Comparison of ENCODE assay signal across 10 mouse cellular contexts in the genomic region with DNA sequence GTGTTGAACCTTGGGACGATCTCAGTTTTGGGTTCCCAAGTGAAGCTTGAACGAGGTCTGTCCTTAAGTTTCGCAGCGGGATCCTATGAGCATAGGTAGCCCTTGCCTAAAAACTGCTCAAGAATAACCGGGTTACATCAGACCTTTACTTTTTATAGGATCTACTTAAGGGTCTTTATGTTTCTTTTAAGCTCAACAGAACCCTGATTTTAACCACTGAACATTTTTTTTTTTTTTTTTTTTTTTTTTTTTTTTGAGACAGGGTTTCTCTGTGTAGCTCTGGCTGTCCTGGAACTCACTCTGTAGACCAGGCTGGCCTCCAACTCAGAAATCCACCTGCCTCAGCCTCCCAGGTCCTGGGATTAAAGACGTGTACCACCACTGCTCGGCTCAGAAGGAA. TPM values are rescaled to one million over a fixed set of nuclear protein-coding genes. Genes with fewer than 3 reads are reported as not detected.
DNase-seq lines count a peak whose midpoint lies in the region; ATAC-seq and TF ChIP-seq lines count a peak whose summit lies in the region.
"Not testable (repeated sequence)": the region's sequence is repeated elsewhere in the genome, so short reads cannot be mapped to it uniquely, and the experiment has no call there.
"Had no signal": no experiment of that assay in that cellular context is flagged by ENCODE, and none has a peak within 500 bp of the region (broad histone marks: within the 10 kb centered on the region; RNA-seq: fewer than 3 reads in every experiment).

No protein-coding gene starts in this region.

- TF ChIP-seq POLR2A in CH12.LX (IDR thresholded peaks at IDR 0.05; ENCODE audit: low read depth, low read length): not testable (repeated sequence)

- H3K27ac ChIP-seq in CH12.LX (ENCODE audit: insufficient read depth, low read depth): 0 out of 2 replicates have a peak overlapping the region, but pooled peaks have one; percentile 94
- H3K27ac ChIP-seq in embryonic facial prominence, embryonic 11.5 days (replicated peaks; ENCODE audit: low read depth, low read length): not testable (repeated sequence)
- H3K27ac ChIP-seq in forebrain, embryonic 16.5 days (ENCODE audit: low read length): peak overlapping the region; percentile 98
- peak overlapping the region; percentile 95; the same call in 1 of the 2 replicates for H3K27ac ChIP-seq in hindbrain, embryonic 11.5 days (ENCODE audit: low read depth, low read length)
- peak overlapping the region; percentile 99 for H3K27ac ChIP-seq in kidney, embryonic 15.5 days
- H3K27ac ChIP-seq in liver, embryonic 12.5 days: peak overlapping the region; percentile 95
- H3K27ac ChIP-seq in midbrain, embryonic 10.5 days (replicated peaks): peak overlapping the region; percentile 100
- peak overlapping the region; percentile 98 for H3K27ac ChIP-seq in neural tube, embryonic 15.5 days (replicated peaks)

- WGBS in embryonic facial prominence, embryonic 11.5 days: 71% methylated on average over 7 of the region's 7 CpGs
- 72% methylated on average over 7 of the region's 7 CpGs for WGBS in forebrain, embryonic 16.5 days
- 77% methylated on average over 7 of the region's 7 CpGs for WGBS in hindbrain, embryonic 11.5 days
- WGBS in kidney, embryonic 15.5 days: 77% methylated on average over 7 of the region's 7 CpGs
- 67% methylated on average over 7 of the region's 7 CpGs for WGBS in liver, embryonic 12.5 days (ENCODE audit: insufficient replicate concordance)
- WGBS in midbrain, embryonic 10.5 days: 77% methylated on average over 7 of the region's 7 CpGs
- WGBS in neural tube, embryonic 15.5 days: 72% methylated on average over 7 of the region's 7 CpGs

- H3K27me3 ChIP-seq in CH12.LX (replicated peaks); embryonic facial prominence, embryonic 11.5 days (ENCODE audit: control insufficient read depth, insufficient read depth, low read length); forebrain, embryonic 16.5 days (replicated peaks; ENCODE audit: control insufficient read depth, insufficient read depth, low read length); hindbrain, embryonic 11.5 days (ENCODE audit: control insufficient read depth, insufficient read depth, low read length); kidney, embryonic 15.5 days; liver, embryonic 12.5 days (replicated peaks); midbrain, embryonic 10.5 days (ENCODE audit: low read depth, poor library complexity, severe bottlenecking); neural tube, embryonic 15.5 days (replicated peaks): not testable (repeated sequence)

- dilution Hi-C loops in CH12.LX (cut with MboI; ENCODE audit: extremely low pct_ligation_motif_present, extremely low pct_unique_long_range_greater_than_20kb, low sequenced_read_pairs): not testable (repeated sequence)

- H3K36me3 ChIP-seq in CH12.LX (replicated peaks in 1 of 2; ENCODE audit: control insufficient read depth in 1 of 2, insufficient read depth in 1 of 2, low read length in 1 of 2): peaks cover 14 to 42% of the 10 kb centered on the region in 2 experiments
- H3K36me3 ChIP-seq in embryonic facial prominence, embryonic 11.5 days (replicated peaks; ENCODE audit: control insufficient read depth, insufficient read depth, low read depth, low read length); forebrain, embryonic 16.5 days (ENCODE audit: control insufficient read depth, insufficient read depth); hindbrain, embryonic 11.5 days (ENCODE audit: control insufficient read depth, insufficient read depth, low read length): not testable (repeated sequence)
- H3K36me3 ChIP-seq in kidney, embryonic 15.5 days: peaks cover 30% of the 10 kb centered on the region
- H3K36me3 ChIP-seq in liver, embryonic 12.5 days: peaks cover 32% of the 10 kb centered on the region
- H3K36me3 ChIP-seq in midbrain, embryonic 10.5 days: peaks cover 25% of the 10 kb centered on the region
- peaks cover 19% of the 10 kb centered on the region for H3K36me3 ChIP-seq in neural tube, embryonic 15.5 days

- in situ Hi-C loops in CH12.LX (cut with MboI; ENCODE audit: low pct_ligation_motif_present, low pct_unique_long_range_greater_than_20kb, low sequenced_read_pairs): loop anchor here (5.0 to 25.0 kb wide), 4 partner anchors 41 to 994 kb away; a partner anchor contains a TSS

- peaks cover 26% of the 10 kb centered on the region for H3K79me2 ChIP-seq in CH12.LX (replicated peaks; ENCODE audit: control insufficient read depth, extremely low read depth, insufficient read depth, poor library complexity, severe bottlenecking)

- peak overlapping the region; percentile 99 for H3K9ac ChIP-seq in CH12.LX (ENCODE audit: insufficient read depth, low read depth)
- H3K9ac ChIP-seq in embryonic facial prominence, embryonic 11.5 days (replicated peaks; ENCODE audit: low read length): peak overlapping the region; percentile 85
- H3K9ac ChIP-seq in forebrain, embryonic 16.5 days (replicated peaks; ENCODE audit: low read depth, low read length): peak overlapping the region; percentile 82
- peak overlapping the region; percentile 90; the same call in 1 of the 2 replicates for H3K9ac ChIP-seq in hindbrain, embryonic 11.5 days (ENCODE audit: low read depth, low read length)
- peak overlapping the region; percentile 88 for H3K9ac ChIP-seq in kidney, embryonic 15.5 days
- H3K9ac ChIP-seq in liver, embryonic 12.5 days: peak overlapping the region; percentile 93
- H3K9ac ChIP-seq in neural tube, embryonic 15.5 days (replicated peaks): peak overlapping the region; percentile 86; the same call in 1 of the 2 replicates

- not testable (repeated sequence) for TF ChIP-seq RAD21 in CH12.LX (IDR thresholded peaks at IDR 0.05; ENCODE audit: low read depth, low read length)

- H3K4me2 ChIP-seq in CH12.LX (ENCODE audit: insufficient read depth, low read depth, poor library complexity, severe bottlenecking): peak overlapping the region; percentile 48
- H3K4me2 ChIP-seq in embryonic facial prominence, embryonic 11.5 days (ENCODE audit: low read depth, low read length): peak overlapping the region; percentile 59
- peak overlapping the region; percentile 64 for H3K4me2 ChIP-seq in forebrain, embryonic 16.5 days (ENCODE audit: low read length)
- peak overlapping the region; percentile 80 for H3K4me2 ChIP-seq in hindbrain, embryonic 11.5 days (replicated peaks; ENCODE audit: low read depth, low read length)
- peak overlapping the region; percentile 68 for H3K4me2 ChIP-seq in kidney, embryonic 15.5 days
- H3K4me2 ChIP-seq in liver, embryonic 12.5 days: peak overlapping the region; percentile 93
- H3K4me2 ChIP-seq in neural tube, embryonic 15.5 days: peak overlapping the region; percentile 86

- not testable (repeated sequence) for TF ChIP-seq CTCF in CH12.LX (conservative IDR thresholded peaks at IDR 0.05 in 1 of 2, IDR thresholded peaks at IDR 0.05 in 1 of 2; ENCODE audit: low read depth in 2 of 2, low read length in 2 of 2)

- TF ChIP-seq EP300 in CH12.LX (IDR thresholded peaks at IDR 0.05; ENCODE audit: low read length): not testable (repeated sequence)

- peaks cover 9 to 63% of the 10 kb centered on the region in 2 experiments for H3K4me1 ChIP-seq in CH12.LX (ENCODE audit: control insufficient read depth in 1 of 2, insufficient read depth in 2 of 2)
- not testable (repeated sequence) for H3K4me1 ChIP-seq in embryonic facial prominence, embryonic 11.5 days (ENCODE audit: control insufficient read depth, insufficient read depth, low read length); hindbrain, embryonic 11.5 days (replicated peaks; ENCODE audit: control insufficient read depth, insufficient read depth, low read length)
- peaks cover 14% of the 10 kb centered on the region for H3K4me1 ChIP-seq in forebrain, embryonic 16.5 days (replicated peaks; ENCODE audit: control insufficient read depth, insufficient read depth, low read length)
- H3K4me1 ChIP-seq in kidney, embryonic 15.5 days: peaks cover 31% of the 10 kb centered on the region
- peaks cover 60% of the 10 kb centered on the region for H3K4me1 ChIP-seq in liver, embryonic 12.5 days
- peaks cover 28% of the 10 kb centered on the region for H3K4me1 ChIP-seq in midbrain, embryonic 10.5 days
- H3K4me1 ChIP-seq in neural tube, embryonic 15.5 days: peaks cover 27% of the 10 kb centered on the region

- ATAC-seq in embryonic facial prominence, embryonic 11.5 days (replicated peaks; ENCODE audit: insufficient number of reproducible peaks, low FRiP score, low TSS enrichment, low read depth); forebrain, embryonic 16.5 days; hindbrain, embryonic 11.5 days (ENCODE audit: low FRiP score); kidney, embryonic 15.5 days (replicated peaks; ENCODE audit: low FRiP score); liver, embryonic 12.5 days; neural tube, embryonic 15.5 days (ENCODE audit: low FRiP score): not testable (repeated sequence)

- not testable (repeated sequence) for DNase-seq in CH12.LX (ENCODE audit: extremely low read depth); embryonic facial prominence, embryonic 11.5 days (ENCODE audit: low spot score); hindbrain, embryonic 11.5 days (ENCODE audit: low spot score); midbrain, embryonic 10.5 days (ENCODE audit: low spot score)

- H3K9me3 ChIP-seq in CH12.LX (replicated peaks; ENCODE audit: low read length); embryonic facial prominence, embryonic 11.5 days (replicated peaks; ENCODE audit: control insufficient read depth, low read length); forebrain, embryonic 16.5 days (ENCODE audit: control insufficient read depth, low read length); hindbrain, embryonic 11.5 days (ENCODE audit: control insufficient read depth, low read length); kidney, embryonic 15.5 days (replicated peaks); liver, embryonic 12.5 days (replicated peaks); midbrain, embryonic 10.5 days (replicated peaks); neural tube, embryonic 15.5 days (replicated peaks): not testable (repeated sequence)

- H3K4me3 ChIP-seq in CH12.LX (replicated peaks in 1 of 3; ENCODE audit: low read depth in 2 of 3, low read length in 2 of 3, poor library complexity in 1 of 3): peak overlapping the region; percentile 64 to 92 (median 67)
- peak overlapping the region; percentile 89 for H3K4me3 ChIP-seq in embryonic facial prominence, embryonic 11.5 days (ENCODE audit: low read depth, low read length)
- peak overlapping the region; percentile 84 for H3K4me3 ChIP-seq in forebrain, embryonic 16.5 days (replicated peaks; ENCODE audit: low read length)
- H3K4me3 ChIP-seq in hindbrain, embryonic 11.5 days (ENCODE audit: low read depth, low read length): peak overlapping the region; percentile 93
- H3K4me3 ChIP-seq in kidney, embryonic 15.5 days (replicated peaks): peak overlapping the region; percentile 90
- peak overlapping the region; percentile 97 for H3K4me3 ChIP-seq in liver, embryonic 12.5 days
- H3K4me3 ChIP-seq in midbrain, embryonic 10.5 days: peak overlapping the region; percentile 97
- peak overlapping the region; percentile 88 for H3K4me3 ChIP-seq in neural tube, embryonic 15.5 days (replicated peaks)

RNA-seq across cellular contexts. Expression of a gene that starts 0.6 kb away (rescaled TPM):
- total RNA-seq in CH12.LX (2012; rRNA removed) (9.0 and 9.8 TPM in 2 replicates), CH12.LX (2014; rRNA removed) (3.2 and 4.5 TPM in 2 replicates)
- 50.8 and 51.0 TPM in 2 replicates for polyA plus RNA-seq in CH12.LX (2012; ENCODE audit: insufficient read length, low read depth)
- 21.7 and 22.0 TPM in 2 replicates for polyA plus RNA-seq in embryonic facial prominence, embryonic 11.5 days (2014; fragmentation: Nextera tagmentation; extraction: Ambion mirVana)
- 19.8 and 20.7 TPM in 2 replicates for polyA plus RNA-seq in forebrain, embryonic 16.5 days (2015; fragmentation: Nextera tagmentation; extraction: Ambion mirVana)
- 21.3 and 22.4 TPM in 2 replicates for polyA plus RNA-seq in hindbrain, embryonic 11.5 days (2014; fragmentation: Nextera tagmentation; extraction: Ambion mirVana)
- 23.2 and 25.9 TPM in 2 replicates for polyA plus RNA-seq in kidney, embryonic 15.5 days (2015; fragmentation: Nextera tagmentation; extraction: Ambion mirVana)
- 13.1 and 13.7 TPM in 2 replicates for polyA plus RNA-seq in liver, embryonic 12.5 days (2016; fragmentation: Nextera tagmentation; extraction: Ambion mirVana)
- 13.4 and 14.7 TPM in 2 replicates for polyA plus RNA-seq in midbrain, embryonic 10.5 days (2016; fragmentation: Nextera tagmentation; extraction: Ambion mirVana)
- polyA plus RNA-seq in neural tube, embryonic 15.5 days (2015; fragmentation: Nextera tagmentation; extraction: Ambion mirVana): 17.8 and 19.5 TPM in 2 replicates

RNA-seq across cellular contexts. Expression of a gene that starts 6.2 kb away (rescaled TPM):
- total RNA-seq in CH12.LX (2012; rRNA removed): 15.7 and 16.9 TPM in 2 replicates
- 9.3 and 11.6 TPM in 2 replicates for total RNA-seq in CH12.LX (2014; rRNA removed)
- polyA plus RNA-seq in CH12.LX (2012; ENCODE audit: insufficient read length, low read depth): 7.5 and 10.3 TPM in 2 replicates
- polyA plus RNA-seq in embryonic facial prominence, embryonic 11.5 days (2014; fragmentation: Nextera tagmentation; extraction: Ambion mirVana): 8.6 and 8.7 TPM in 2 replicates
- polyA plus RNA-seq in forebrain, embryonic 16.5 days (2015; fragmentation: Nextera tagmentation; extraction: Ambion mirVana): 9.5 and 9.6 TPM in 2 replicates
- 6.7 and 8.5 TPM in 2 replicates for polyA plus RNA-seq in hindbrain, embryonic 11.5 days (2014; fragmentation: Nextera tagmentation; extraction: Ambion mirVana)
- 25.1 and 26.7 TPM in 2 replicates for polyA plus RNA-seq in kidney, embryonic 15.5 days (2015; fragmentation: Nextera tagmentation; extraction: Ambion mirVana)
- 14.8 and 15.0 TPM in 2 replicates for polyA plus RNA-seq in liver, embryonic 12.5 days (2016; fragmentation: Nextera tagmentation; extraction: Ambion mirVana)
- 8.3 and 10.1 TPM in 2 replicates for polyA plus RNA-seq in midbrain, embryonic 10.5 days (2016; fragmentation: Nextera tagmentation; extraction: Ambion mirVana)
- 8.6 and 13.5 TPM in 2 replicates for polyA plus RNA-seq in neural tube, embryonic 15.5 days (2015; fragmentation: Nextera tagmentation; extraction: Ambion mirVana)

RNA-seq across cellular contexts. Expression of a gene that starts 9.6 kb away (rescaled TPM):
- total RNA-seq in CH12.LX (2012; rRNA removed) (0.98 and 2.2 TPM in 2 replicates), CH12.LX (2014; rRNA removed) (not detected in 2 replicates)
- 4.3 and 4.7 TPM in 2 replicates for polyA plus RNA-seq in CH12.LX (2012; ENCODE audit: insufficient read length, low read depth)
- polyA plus RNA-seq in embryonic facial prominence, embryonic 11.5 days (2014; fragmentation: Nextera tagmentation; extraction: Ambion mirVana): not detected in 2 replicates
- polyA plus RNA-seq in forebrain, embryonic 16.5 days (2015; fragmentation: Nextera tagmentation; extraction: Ambion mirVana): not detected in 2 replicates
- polyA plus RNA-seq in hindbrain, embryonic 11.5 days (2014; fragmentation: Nextera tagmentation; extraction: Ambion mirVana): not detected in 2 replicates
- polyA plus RNA-seq in kidney, embryonic 15.5 days (2015; fragmentation: Nextera tagmentation; extraction: Ambion mirVana): not detected in 2 replicates
- polyA plus RNA-seq in liver, embryonic 12.5 days (2016; fragmentation: Nextera tagmentation; extraction: Ambion mirVana): not detected in 2 replicates
- 0.35 TPM in 1 of 2 replicates, not detected in the other for polyA plus RNA-seq in midbrain, embryonic 10.5 days (2016; fragmentation: Nextera tagmentation; extraction: Ambion mirVana)
- not detected in 2 replicates for polyA plus RNA-seq in neural tube, embryonic 15.5 days (2015; fragmentation: Nextera tagmentation; extraction: Ambion mirVana)
- polyA plus RNA-seq: frontal cortex, adult 2 months; inflammation-experienced regulatory T-cells, adult 6 months had no signal

RNA-seq across cellular contexts. Expression of a gene that starts 24.6 kb away (rescaled TPM):
- total RNA-seq in CH12.LX (2012; rRNA removed): 2.9 and 4.2 TPM in 2 replicates
- 5.9 and 6.8 TPM in 2 replicates for total RNA-seq in CH12.LX (2014; rRNA removed)
- 0.99 and 2.1 TPM in 2 replicates for polyA plus RNA-seq in CH12.LX (2012; ENCODE audit: insufficient read length, low read depth)
- polyA plus RNA-seq in embryonic facial prominence, embryonic 11.5 days (2014; fragmentation: Nextera tagmentation; extraction: Ambion mirVana): 8.2 and 8.3 TPM in 2 replicates
- polyA plus RNA-seq in forebrain, embryonic 16.5 days (2015; fragmentation: Nextera tagmentation; extraction: Ambion mirVana): 7.3 and 10.7 TPM in 2 replicates
- polyA plus RNA-seq in hindbrain, embryonic 11.5 days (2014; fragmentation: Nextera tagmentation; extraction: Ambion mirVana): 7.6 and 7.8 TPM in 2 replicates
- 23.0 and 27.6 TPM in 2 replicates for polyA plus RNA-seq in kidney, embryonic 15.5 days (2015; fragmentation: Nextera tagmentation; extraction: Ambion mirVana)
- polyA plus RNA-seq in liver, embryonic 12.5 days (2016; fragmentation: Nextera tagmentation; extraction: Ambion mirVana): 28.0 and 29.8 TPM in 2 replicates
- 5.0 and 7.2 TPM in 2 replicates for polyA plus RNA-seq in midbrain, embryonic 10.5 days (2016; fragmentation: Nextera tagmentation; extraction: Ambion mirVana)
- 9.8 and 11.6 TPM in 2 replicates for polyA plus RNA-seq in neural tube, embryonic 15.5 days (2015; fragmentation: Nextera tagmentation; extraction: Ambion mirVana)

RNA-seq across cellular contexts. Expression of a gene that starts 31.5 kb away (rescaled TPM):
- 25.1 and 28.2 TPM in 2 replicates for total RNA-seq in CH12.LX (2012; rRNA removed)
- total RNA-seq in CH12.LX (2014; rRNA removed): 22.4 and 22.6 TPM in 2 replicates
- 29.3 and 31.7 TPM in 2 replicates for polyA plus RNA-seq in CH12.LX (2012; ENCODE audit: insufficient read length, low read depth)
- 9.4 and 9.5 TPM in 2 replicates for polyA plus RNA-seq in embryonic facial prominence, embryonic 11.5 days (2014; fragmentation: Nextera tagmentation; extraction: Ambion mirVana)
- polyA plus RNA-seq in forebrain, embryonic 16.5 days (2015; fragmentation: Nextera tagmentation; extraction: Ambion mirVana): 8.0 and 8.4 TPM in 2 replicates
- 6.2 and 10.7 TPM in 2 replicates for polyA plus RNA-seq in hindbrain, embryonic 11.5 days (2014; fragmentation: Nextera tagmentation; extraction: Ambion mirVana)
- 5.6 and 6.8 TPM in 2 replicates for polyA plus RNA-seq in kidney, embryonic 15.5 days (2015; fragmentation: Nextera tagmentation; extraction: Ambion mirVana)
- 3.7 TPM in 2 replicates for polyA plus RNA-seq in liver, embryonic 12.5 days (2016; fragmentation: Nextera tagmentation; extraction: Ambion mirVana)
- polyA plus RNA-seq in midbrain, embryonic 10.5 days (2016; fragmentation: Nextera tagmentation; extraction: Ambion mirVana): 7.9 and 8.3 TPM in 2 replicates
- 6.9 and 8.7 TPM in 2 replicates for polyA plus RNA-seq in neural tube, embryonic 15.5 days (2015; fragmentation: Nextera tagmentation; extraction: Ambion mirVana)
